Mouse (Mus musculus) hindbrain, embryonic 13.5 days (tissue): Measurements from ENCODE around the gene Gdpd2. TPM values are rescaled to one million over a fixed set of nuclear protein-coding genes. Genes with fewer than 3 reads are reported as not detected.

Experiments used
- ATAC-seq: fragments of 200-750 bp; cut with Nextera tagmentation; 2 replicates; pipeline ENCODE4 v1.8.0; 2017; ENCODE audit warnings: moderate TSS enrichment; ENCODE audit not compliant: low FRiP score
- H3K27ac ChIP-seq: fragments of 300-500 bp; sonication (generic); 2 replicates; pipeline ENCODE4 v1.5.1; 2015; ENCODE audit warnings: inconsistent platforms, mild to moderate bottlenecking, moderate library complexity
- H3K27me3 ChIP-seq: fragments of 300-500 bp; sonication (generic); 2 replicates; pipeline ENCODE4 v1.6.1; 2015; ENCODE audit warnings: mild to moderate bottlenecking, inconsistent platforms
- H3K36me3 ChIP-seq: fragments of 300-500 bp; sonication (generic); 2 replicates; pipeline ENCODE4 v1.6.1; 2015; ENCODE audit warnings: mild to moderate bottlenecking, inconsistent platforms
- H3K4me1 ChIP-seq: fragments of 300-500 bp; sonication (generic); replicated peaks from 2 replicates; pipeline ENCODE4 v1.6.1; 2015; ENCODE audit warnings: inconsistent platforms
- H3K4me2 ChIP-seq: fragments of 300-500 bp; sonication (generic); 2 replicates; pipeline ENCODE4 v1.6.1; 2015; ENCODE audit warnings: inconsistent platforms, mild to moderate bottlenecking, moderate library complexity
- H3K4me3 ChIP-seq: fragments of 300-500 bp; sonication (generic); 2 replicates; pipeline ENCODE4 v1.5.1; 2015; ENCODE audit warnings: mild to moderate bottlenecking, inconsistent platforms
- H3K9ac ChIP-seq: fragments of 300-500 bp; sonication (generic); 2 replicates; pipeline ENCODE4 v1.6.1; 2015; ENCODE audit warnings: mild to moderate bottlenecking, inconsistent platforms
- H3K9me3 ChIP-seq: fragments of 300-500 bp; sonication (generic); 2 replicates; pipeline ENCODE4 v1.6.1; 2016; ENCODE audit warnings: inconsistent platforms
- WGBS: fragments of 180-500 bp; shearing (Covaris S2); methylation state at CpG from one replicate; pipeline ENCODE4 v1.1.7; 2015; 5-methylcytosine and 5-hydroxymethylcytosine counted together
- polyA plus RNA-seq: library from polyadenylated mRNA; unstranded; fragments of >200 nt; fragmentation: Nextera tagmentation; extraction: Ambion mirVana; gene quantifications from 2 replicates; pipeline ENCODE4 v1.2.1, GENCODE M21; 2015

The Gdpd2 gene
- polyA plus RNA-seq, 1 experiment from 2014 or later: 32.8 TPM

DNA sequence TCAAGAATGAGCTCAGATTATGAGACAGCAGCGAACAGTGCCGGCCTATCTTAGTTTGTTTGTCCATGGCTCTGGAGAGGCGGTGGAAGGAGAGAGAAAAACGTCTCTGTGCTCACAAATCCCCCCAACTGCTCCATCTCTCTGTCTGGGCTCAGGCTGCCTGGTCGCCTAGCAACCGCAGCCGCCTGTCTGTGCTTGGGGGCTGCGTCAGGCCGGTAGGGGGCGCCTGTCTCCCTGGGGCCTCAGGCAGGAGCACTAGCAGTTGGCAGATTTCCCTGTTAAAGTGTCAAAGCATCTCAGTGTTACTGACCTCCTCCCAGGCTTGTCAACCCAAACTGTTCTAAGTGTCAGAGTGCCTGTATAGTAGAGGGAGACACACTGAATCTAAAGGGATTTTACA is 12.3 kb downstream of the Gdpd2 start:
- no peak overlapping the region for H3K4me3 ChIP-seq
- H3K27me3 ChIP-seq: no peaks in the 10 kb centered on the region
- no peak overlapping the region for H3K9ac ChIP-seq
- 7% methylated on average over 10 of the region's 10 CpGs for WGBS
- H3K4me2 ChIP-seq: no peak overlapping the region
- H3K4me1 ChIP-seq: no peaks in the 10 kb centered on the region
- ATAC-seq: peak; percentile 34; the same call in 1 of the 2 replicates
- no peaks in the 10 kb centered on the region for H3K9me3 ChIP-seq
- H3K36me3 ChIP-seq: no peaks in the 10 kb centered on the region
- H3K27ac ChIP-seq: no peak overlapping the region; the same call in 1 of the 2 replicates

DNA sequence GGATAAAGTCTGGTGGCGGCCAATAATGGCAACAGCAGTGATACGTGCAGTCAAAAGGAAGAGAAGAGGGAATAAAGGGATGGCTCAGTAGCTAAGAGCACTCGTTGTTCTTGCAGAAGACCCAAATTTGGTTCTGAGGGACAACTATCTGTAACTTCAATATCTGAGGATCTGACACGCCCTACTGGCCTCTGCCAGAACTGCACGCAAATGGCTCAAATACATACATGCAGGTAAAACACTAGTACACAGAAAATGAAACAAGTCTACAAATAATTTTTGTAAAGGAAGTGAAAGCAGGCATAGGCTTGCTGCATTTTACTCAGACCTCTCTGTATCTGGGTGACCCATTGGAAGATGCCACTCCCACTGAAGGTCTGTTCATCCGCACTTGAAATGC is 36.2 kb downstream of the Gdpd2 start:
- Histone ChIP-seq H3K9me3 (no peaks in the 10 kb centered on the region), H3K27ac (no peak overlapping the region), H3K9ac (no peak overlapping the region), H3K4me3 (no peak overlapping the region), H3K4me1 (peaks cover 11% of the 10 kb centered on the region), H3K4me2 (no peak overlapping the region), H3K36me3 (no peaks in the 10 kb centered on the region), H3K27me3 (no peaks in the 10 kb centered on the region)
- no peak for ATAC-seq
- WGBS: 79% methylated on average over 6 of the region's 6 CpGs

DNA sequence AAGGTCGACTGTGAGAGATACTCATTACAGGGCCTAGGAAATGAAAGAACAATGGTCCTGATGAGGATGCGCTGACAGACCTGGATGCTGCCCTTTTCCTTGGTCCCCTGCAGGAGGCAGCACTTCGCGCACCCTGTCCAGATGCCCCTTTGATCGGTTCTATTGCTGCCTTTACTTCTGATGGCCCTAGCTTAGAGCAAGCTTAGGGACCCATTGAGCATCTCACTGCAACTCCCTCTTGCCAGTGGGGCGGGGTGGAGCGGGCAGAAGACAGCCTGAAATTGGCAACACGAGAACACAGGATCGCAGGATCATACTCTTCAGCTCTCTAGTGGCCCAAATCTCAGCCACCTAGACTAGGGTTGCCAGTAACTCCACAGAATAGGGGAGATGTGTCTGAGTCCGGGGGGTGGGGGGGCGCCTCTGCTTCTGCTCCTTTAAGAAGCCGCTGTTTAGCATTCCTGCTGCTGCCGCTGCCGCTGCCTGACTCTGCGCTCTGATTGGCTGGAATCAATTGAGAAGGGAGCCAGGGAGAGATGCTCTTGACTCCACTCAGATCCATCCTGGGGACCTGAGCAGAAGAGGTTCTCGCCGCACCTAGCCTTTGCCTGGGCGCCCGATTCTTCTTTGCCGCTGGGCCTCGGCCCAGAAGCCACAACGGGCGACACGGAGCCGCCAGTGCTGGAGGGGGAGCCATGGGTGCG is 37.7 kb downstream of the Gdpd2 start, which contains the start of gene Dlg3:
TSS of gene Dlg3 (plus strand) at position 542 of the 704 bp plus-strand sequence.
- Histone ChIP-seq H3K9me3 (no peaks in the 10 kb centered on the region), H3K9ac (peak within 1 kb of the TSS; percentile 89), H3K4me1 (peaks cover 14% of the 10 kb centered on the region), H3K27ac (peak within 1 kb of the TSS; percentile 91), H3K4me3 (peak within 1 kb of the TSS; percentile 67), H3K27me3 (no peaks in the 10 kb centered on the region), H3K4me2 (peak within 1 kb of the TSS; percentile 59), H3K36me3 (no peaks in the 10 kb centered on the region)
- 14% methylated on average over 25 of the region's 26 CpGs for WGBS
- peak; percentile 93 for ATAC-seq

DNA sequence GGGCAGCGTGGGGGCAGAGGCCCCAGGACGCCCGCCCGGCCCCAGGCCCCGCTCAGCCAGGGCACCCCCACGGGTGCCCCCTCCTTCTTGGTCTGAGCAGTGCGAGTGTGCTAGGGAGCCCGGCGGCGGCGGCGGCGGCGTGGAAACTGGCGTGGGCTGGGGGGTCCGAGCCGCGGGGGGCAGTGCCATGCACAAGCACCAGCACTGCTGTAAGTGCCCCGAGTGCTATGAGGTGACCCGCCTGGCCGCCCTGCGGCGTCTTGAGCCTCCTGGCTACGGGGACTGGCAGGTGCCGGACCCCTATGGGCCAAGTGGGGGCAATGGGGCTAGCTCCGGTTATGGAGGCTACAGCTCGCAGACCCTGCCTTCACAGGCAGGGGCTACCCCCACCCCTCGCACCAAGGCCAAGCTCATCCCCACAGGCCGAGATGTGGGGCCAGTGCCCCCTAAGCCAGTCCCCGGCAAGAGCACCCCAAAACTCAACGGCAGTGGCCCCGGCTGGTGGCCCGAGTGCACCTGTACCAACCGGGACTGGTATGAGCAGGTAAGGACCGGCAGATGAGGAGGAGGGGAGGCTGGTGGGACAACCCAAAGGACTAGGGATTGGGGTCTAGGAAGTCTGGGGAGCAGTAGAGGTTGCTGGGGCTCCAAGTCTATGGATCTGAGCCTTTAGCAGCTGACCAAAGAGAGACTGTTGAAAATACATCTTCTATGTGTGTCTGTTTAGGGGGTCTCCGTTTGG is 38.4 kb downstream of the Gdpd2 start:
- peak; percentile 63 for ATAC-seq
- no peaks in the 10 kb centered on the region for H3K27me3 ChIP-seq
- H3K4me2 ChIP-seq: peak overlapping the region; percentile 59

DNA sequence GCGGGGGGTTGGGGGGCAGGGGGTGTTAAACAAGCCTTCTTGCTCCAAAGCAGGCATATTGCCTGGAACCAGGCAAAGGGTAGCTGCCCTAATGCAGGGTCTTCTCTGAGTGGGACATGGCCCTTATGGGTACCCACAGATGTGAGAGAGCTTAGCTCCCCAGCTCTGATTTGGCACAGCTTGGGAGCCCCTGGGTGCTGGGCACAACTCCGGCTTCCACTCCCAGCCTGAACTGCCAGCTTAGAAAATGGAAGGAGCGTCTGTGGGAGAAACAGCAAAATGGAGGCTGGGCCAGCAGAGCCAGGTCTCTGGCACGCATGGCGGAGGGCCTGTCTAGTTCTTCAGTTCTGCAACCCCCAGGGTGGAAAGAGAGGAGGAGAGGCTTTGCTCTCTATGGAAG is 39.6 kb downstream of the Gdpd2 start:
- Histone ChIP-seq H3K27me3 (no peaks in the 10 kb centered on the region), H3K9me3 (no peaks in the 10 kb centered on the region), H3K9ac (peak overlapping the region; percentile 89), H3K36me3 (no peaks in the 10 kb centered on the region; the same call in 1 of the 2 replicates), H3K4me2 (peak overlapping the region; percentile 59), H3K4me1 (peaks cover 14% of the 10 kb centered on the region), H3K4me3 (peak overlapping the region; percentile 67), H3K27ac (peak overlapping the region; percentile 91)
- WGBS: 63% methylated on average over 4 of the region's 5 CpGs
- no peak for ATAC-seq

More for the DNA sequence above, 38.4 kb downstream of the Gdpd2 start:
- Histone ChIP-seq H3K36me3 (no peaks in the 10 kb centered on the region; the same call in 1 of the 2 replicates), H3K4me3 (peak overlapping the region; percentile 67), H3K9ac (peak overlapping the region; percentile 89), H3K27ac (peak overlapping the region; percentile 91), H3K9me3 (no peaks in the 10 kb centered on the region), H3K4me1 (peaks cover 14% of the 10 kb centered on the region)
- WGBS: 30% methylated on average over 24 of the region's 36 CpGs

DNA sequence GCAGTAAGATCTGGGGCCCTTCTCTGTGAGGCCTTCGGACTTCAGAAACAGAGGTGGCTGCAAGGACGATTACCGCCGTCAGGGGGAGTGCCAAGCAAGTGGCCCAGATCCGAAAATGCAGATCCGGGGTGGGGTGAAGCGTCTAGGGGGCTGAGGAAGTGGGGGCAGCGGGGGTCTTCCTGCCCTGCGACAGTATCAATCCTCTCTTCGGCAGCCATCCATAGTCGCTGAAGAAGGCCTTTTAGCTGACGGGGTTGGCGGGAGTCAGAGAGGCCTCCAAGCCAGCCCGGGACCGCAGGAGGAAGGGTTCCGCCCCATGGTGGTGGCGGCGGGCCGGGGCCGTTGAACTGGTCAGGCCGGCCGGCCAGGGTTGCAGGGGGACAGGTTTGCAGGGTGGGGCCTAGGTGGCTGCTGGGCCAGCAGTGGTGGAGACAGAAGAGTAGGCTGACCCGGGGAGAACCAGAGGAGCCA is 44.7 kb downstream of the Gdpd2 start:
- Histone ChIP-seq H3K4me2 (peak overlapping the region; percentile 43), H3K27me3 (no peaks in the 10 kb centered on the region), H3K4me1 (peaks cover 24% of the 10 kb centered on the region), H3K9ac (peak overlapping the region; percentile 43), H3K4me3 (peak overlapping the region; percentile 31), H3K27ac (no peak overlapping the region), H3K36me3 (no peaks in the 10 kb centered on the region; the same call in 1 of the 2 replicates), H3K9me3 (no peaks in the 10 kb centered on the region)
- 17% methylated on average over 23 of the region's 23 CpGs for WGBS
- no peak for ATAC-seq

DNA sequence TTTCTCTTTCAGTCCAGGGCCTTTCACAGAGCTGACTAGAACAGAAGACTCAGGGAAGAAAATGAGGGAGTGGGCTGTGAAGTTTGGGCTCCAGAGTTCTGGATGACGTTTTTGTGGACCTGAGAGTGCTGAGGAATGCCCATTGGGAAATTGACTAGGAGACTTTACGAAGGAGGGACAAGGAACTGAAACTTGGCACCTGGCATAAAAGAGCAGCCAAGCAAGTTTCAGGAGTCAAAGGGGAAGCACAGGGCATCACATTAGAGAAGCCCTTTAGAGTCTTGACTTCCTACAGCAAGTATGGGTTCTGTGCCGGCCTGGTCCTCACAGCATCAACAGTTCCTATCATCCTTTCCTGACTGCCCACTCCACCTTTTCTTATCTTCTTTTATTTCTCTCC is 45.7 kb downstream of the Gdpd2 start:
- no peak overlapping the region for H3K4me3 ChIP-seq
- no peak overlapping the region for H3K27ac ChIP-seq
- no peaks in the 10 kb centered on the region; the same call in 1 of the 2 replicates for H3K36me3 ChIP-seq
- 95% methylated on average over 3 of the region's 3 CpGs for WGBS
- no peak for ATAC-seq
- H3K4me1 ChIP-seq: peaks cover 26% of the 10 kb centered on the region
- no peaks in the 10 kb centered on the region for H3K27me3 ChIP-seq
- no peak overlapping the region for H3K9ac ChIP-seq
- no peak overlapping the region for H3K4me2 ChIP-seq
- H3K9me3 ChIP-seq: no peaks in the 10 kb centered on the region

DNA sequence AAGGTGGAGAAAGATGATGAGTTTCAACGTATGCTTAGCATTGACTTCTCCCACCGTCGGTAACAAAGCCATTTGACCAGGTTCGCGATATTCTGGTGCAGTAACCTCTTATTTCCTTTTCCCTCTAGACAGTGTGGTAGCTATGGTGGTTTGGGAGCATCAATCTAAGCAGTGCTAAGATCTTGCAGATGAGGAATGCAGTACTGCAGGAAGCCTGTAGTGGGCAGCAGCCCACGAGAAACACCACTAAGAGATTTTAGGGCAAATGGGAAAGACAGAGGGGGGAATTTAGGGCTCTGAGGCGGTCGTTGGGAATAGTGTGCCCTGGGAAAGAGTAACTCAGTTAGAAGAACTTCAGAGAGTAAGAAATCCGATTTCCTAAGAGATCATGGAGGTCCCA is 46.8 kb downstream of the Gdpd2 start:
- Histone ChIP-seq H3K4me1 (peaks cover 27% of the 10 kb centered on the region), H3K36me3 (no peaks in the 10 kb centered on the region; the same call in 1 of the 2 replicates), H3K4me2 (peak overlapping the region; percentile 54), H3K27me3 (no peaks in the 10 kb centered on the region), H3K27ac (peak overlapping the region; percentile 83), H3K9me3 (no peaks in the 10 kb centered on the region), H3K9ac (no peak overlapping the region), H3K4me3 (peak overlapping the region; percentile 44)
- WGBS: 24% methylated on average over 9 of the region's 9 CpGs
- peak; percentile 65 for ATAC-seq

DNA sequence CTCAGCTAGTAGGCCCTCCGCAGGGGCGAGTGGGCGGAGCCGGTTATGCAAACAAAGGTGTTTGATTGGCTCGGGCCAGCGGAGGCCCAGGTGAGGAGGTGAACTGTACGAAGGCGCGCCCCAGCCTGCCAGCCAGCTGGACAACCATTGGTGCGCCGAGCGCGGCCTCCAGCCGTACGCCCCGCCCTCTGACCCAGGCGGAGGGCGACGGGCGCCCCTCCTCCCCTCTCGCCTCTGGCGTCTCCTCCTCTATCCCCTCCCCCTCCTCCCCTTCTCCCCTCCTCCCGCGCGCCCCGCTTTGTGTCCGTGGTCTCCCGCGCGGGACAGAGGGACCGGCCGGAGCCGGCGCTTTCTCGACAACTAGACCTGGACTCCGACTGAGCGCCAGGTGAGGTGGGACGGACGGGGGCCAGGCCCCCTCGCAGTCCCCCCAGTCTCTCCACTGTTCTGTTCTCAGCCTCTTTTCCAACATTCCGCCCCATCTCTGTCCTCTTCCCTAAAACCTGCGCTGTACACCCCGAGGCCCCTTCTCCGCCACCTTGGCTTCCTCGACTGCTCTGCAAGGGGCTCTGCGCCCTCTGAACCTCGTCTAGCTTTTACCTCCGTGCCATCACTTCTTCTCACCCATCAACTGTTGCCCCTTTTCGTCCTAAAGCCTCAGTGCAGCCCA is 47.4 kb downstream of the Gdpd2 start:
- Histone ChIP-seq H3K9ac (peak overlapping the region; percentile 71), H3K36me3 (no peaks in the 10 kb centered on the region; the same call in 1 of the 2 replicates), H3K4me3 (peak overlapping the region; percentile 44), H3K9me3 (no peaks in the 10 kb centered on the region), H3K4me2 (peak overlapping the region; percentile 54), H3K27ac (peak overlapping the region; percentile 83), H3K4me1 (peaks cover 27% of the 10 kb centered on the region), H3K27me3 (no peaks in the 10 kb centered on the region)
- peak; percentile 85 for ATAC-seq
- 14% methylated on average over 46 of the region's 49 CpGs for WGBS

DNA sequence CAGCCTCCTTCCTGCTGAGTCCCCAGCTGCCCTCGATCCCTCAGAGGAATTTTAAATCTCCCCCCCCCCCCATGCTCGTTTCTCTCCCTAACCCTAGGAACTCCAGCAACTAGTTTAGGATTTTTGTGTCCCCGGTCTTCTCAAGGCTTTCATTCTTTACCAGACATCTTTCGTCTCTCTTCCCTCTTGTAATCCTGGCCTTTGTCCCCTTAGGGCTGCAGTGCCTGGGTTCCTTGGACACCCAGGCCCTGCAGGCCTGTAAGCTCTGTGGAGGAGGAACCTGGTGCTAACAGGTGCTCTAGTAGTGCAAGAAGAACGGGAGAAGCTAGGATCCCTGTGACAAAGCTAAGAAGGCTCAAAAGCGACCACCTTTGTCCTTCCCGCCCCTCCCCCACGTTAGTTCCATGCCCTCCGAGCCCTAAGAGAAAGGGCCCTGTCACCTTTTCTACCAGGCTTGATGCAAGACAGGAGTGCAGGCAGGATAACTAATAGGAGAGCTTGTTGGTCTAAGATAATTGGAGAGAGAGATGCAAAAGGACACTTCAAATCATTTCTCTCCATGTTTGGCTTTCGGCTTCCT is 48.1 kb downstream of the Gdpd2 start:
- Histone ChIP-seq H3K36me3 (no peaks in the 10 kb centered on the region; the same call in 1 of the 2 replicates), H3K9ac (peak overlapping the region; percentile 71), H3K27me3 (no peaks in the 10 kb centered on the region), H3K9me3 (no peaks in the 10 kb centered on the region), H3K27ac (peak overlapping the region; percentile 83), H3K4me1 (peaks cover 29% of the 10 kb centered on the region), H3K4me2 (peak overlapping the region; percentile 54), H3K4me3 (peak overlapping the region; percentile 44)
- 11% methylated on average over 10 of the region's 10 CpGs for WGBS
- no peak for ATAC-seq

DNA sequence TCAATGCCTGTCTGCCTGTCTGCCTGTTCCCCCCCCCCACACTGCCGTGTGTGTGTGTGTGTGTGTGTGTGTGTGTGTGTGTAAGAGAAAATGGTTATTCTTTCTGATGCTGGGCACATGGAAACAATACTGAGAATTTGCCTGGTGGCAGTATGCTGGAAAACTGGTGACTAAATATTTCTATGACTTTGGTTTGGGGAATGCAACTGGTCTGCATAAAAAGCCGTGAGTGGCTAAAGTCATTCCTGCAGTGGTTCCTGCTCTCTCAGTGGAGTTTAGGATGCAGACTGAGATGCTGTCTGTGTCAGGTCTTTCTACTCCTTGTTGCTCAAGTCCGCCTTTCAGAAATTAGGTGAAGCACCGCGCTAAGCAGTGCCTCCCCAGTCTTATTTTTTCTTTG is 48.7 kb downstream of the Gdpd2 start:
- Histone ChIP-seq H3K36me3 (no peaks in the 10 kb centered on the region), H3K4me2 (peak overlapping the region; percentile 54), H3K27me3 (no peaks in the 10 kb centered on the region), H3K9me3 (no peaks in the 10 kb centered on the region), H3K27ac (no peak overlapping the region), H3K9ac (peak overlapping the region; percentile 71), H3K4me3 (peak overlapping the region; percentile 44), H3K4me1 (peaks cover 30% of the 10 kb centered on the region)
- ATAC-seq: no peak
- WGBS: 29% methylated on average over 5 of the region's 5 CpGs
